Mouse (Mus musculus) thymus, postnatal 10 days (tissue): ENCODE measurements at regions not wholly inside any gene's neighbourhood (a gene's known extent, or its start where the extent isn't known, plus 50 kb on each side); places are given as distances from the start of the nearest gene placed in this dataset.

Source experiments
- DNase-seq, 2 experiments: peaks; one replicate each; pipeline ENCODE4 v3.0.0; 2021; ENCODE audit warnings: low spot score in 2 of 2

GRCm38 (mm10) chr2:99236968-99237367, 569.9 kb upstream of the Gm10800 start:
- DNase-seq, result peak in 1 of 2 experiments; percentile 16
